Mouse (Mus musculus): ENCODE measurements around the gene Fam114a1.

GRCm38 (mm10) chr5:65045642-65046370 lies 75.9 kb downstream of the Fam114a1 start:
- TF ChIP-seq CTCF (IDR thresholded peaks at IDR 0.05; ENCODE audit: extremely low read depth, insufficient read depth, low read length) (no peak), POLR2A (IDR thresholded peaks at IDR 0.05; ENCODE audit: extremely low read depth, insufficient read depth, low read length) (no peak)
